Mouse (Mus musculus) liver, adult 2 months (tissue): ENCODE results near the gene Dpm1. TPM values are rescaled to one million over a fixed set of nuclear protein-coding genes. Genes with fewer than 3 reads are reported as not detected.
A peak's percentile ranks its signal among the peaks of the same experiment; 100 is the strongest.

Source experiments
- DNase-seq: peaks from one replicate; pipeline ENCODE4 v3.0.0-alpha.2; 2011; ENCODE audit warnings: low read depth, low spot score; ENCODE audit errors: extremely low read depth
- H3K27ac ChIP-seq: fragments of 200-500 bp; replicated peaks from 2 replicates; pipeline ENCODE4 v1.5.1; 2012; ENCODE audit warnings: low read depth, mild to moderate bottlenecking, control low read depth, inconsistent platforms, low read length; ENCODE audit not compliant: insufficient read depth
- H3K27me3 ChIP-seq: fragments of 200-500 bp; 2 replicates; pipeline ENCODE4 v1.6.1; 2012; ENCODE audit warnings: mild to moderate bottlenecking, moderate library complexity, low read length, inconsistent platforms; ENCODE audit not compliant: control insufficient read depth, insufficient read depth
- H3K36me3 ChIP-seq: fragments of 200-500 bp; 2 replicates; pipeline ENCODE4 v1.6.1; 2012; ENCODE audit warnings: low read length, inconsistent platforms; ENCODE audit not compliant: control insufficient read depth, insufficient read depth
- H3K4me1 ChIP-seq: fragments of 200-500 bp; 2 replicates; pipeline ENCODE4 v1.6.1; 2011; ENCODE audit warnings: low read length; ENCODE audit not compliant: control insufficient read depth, insufficient read depth
- H3K4me3 ChIP-seq: fragments of 200-500 bp; 2 replicates; pipeline ENCODE4 v1.5.1; 2011; ENCODE audit warnings: low read depth, mild to moderate bottlenecking, control low read depth, low read length, moderate library complexity; ENCODE audit not compliant: insufficient read depth
- H3K79me2 ChIP-seq: fragments of 200-500 bp; 2 replicates; pipeline ENCODE4 v1.6.1; 2012; ENCODE audit warnings: inconsistent platforms, mild to moderate bottlenecking, low read length, moderate library complexity; ENCODE audit not compliant: control insufficient read depth, insufficient read depth
- H3K9ac ChIP-seq: fragments of 200-500 bp; 2 replicates; pipeline ENCODE4 v1.6.1; 2012; ENCODE audit warnings: low read depth, mild to moderate bottlenecking, control low read depth, inconsistent platforms, low read length
- CTCF ChIP-seq: fragments of 200-500 bp; IDR thresholded peaks from 2 replicates; pipeline ENCODE4 v1.5.1; 2011; ENCODE audit warnings: low read depth, low read length, control low read depth
- POLR2A ChIP-seq: fragments of 200-500 bp; IDR thresholded peaks from 2 replicates; pipeline ENCODE4 v1.6.1; 2011; ENCODE audit warnings: low read length, control low read depth; ENCODE audit not compliant: insufficient read depth; ENCODE audit errors: extremely low read depth
- WGBS: fragments of 180-500 bp; shearing (Covaris S2); methylation state at CpG from one replicate; pipeline ENCODE4 v1.1.7; 2018; 5-methylcytosine and 5-hydroxymethylcytosine counted together
- polyA plus RNA-seq: library from polyadenylated mRNA; depleted of rRNA; stranded (reverse); fragments of >200 nt; gene quantifications from 2 replicates; pipeline ENCODE4 v1.2.3, GENCODE M21; 2012
- total RNA-seq: library from RNA; depleted of rRNA; stranded (reverse); fragments of >200 nt; gene quantifications from 2 replicates; pipeline ENCODE4 v1.2.3, GENCODE M21; 2014

Gene Dpm1
- total and polyA plus RNA-seq, 2 experiments, result 30.8 to 37.7 TPM

DNA sequence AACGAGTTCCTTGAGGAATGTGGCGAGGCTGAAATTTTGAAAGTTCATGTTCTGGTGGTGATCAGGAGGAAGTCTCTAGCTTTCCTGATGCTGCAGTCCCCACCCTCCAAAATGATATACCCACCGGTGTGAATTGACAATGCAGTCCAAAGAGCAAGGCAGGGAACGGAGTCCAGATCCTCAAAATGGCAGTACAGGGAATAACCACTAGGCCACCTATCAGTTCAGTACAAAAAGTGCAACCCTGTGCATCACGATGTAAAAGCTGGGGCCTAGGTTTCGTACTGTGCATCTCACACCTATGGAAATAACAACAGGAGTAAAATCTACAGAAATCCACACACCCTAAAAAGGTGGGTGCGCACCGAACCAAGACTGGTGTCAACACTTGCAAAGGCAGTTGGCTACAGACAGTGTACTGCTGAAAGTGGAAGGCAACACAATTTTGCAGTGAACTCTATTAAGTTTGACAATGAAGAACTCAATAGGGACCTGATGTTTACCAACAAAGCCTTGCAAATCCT lies 25.9 kb downstream of the Dpm1 start:
- DNase-seq, result no peak
- no peak overlapping the region for H3K27ac ChIP-seq
- no peak overlapping the region for H3K4me3 ChIP-seq
- WGBS, result 65% methylated on average over 8 of the region's 8 CpGs
- H3K27me3 ChIP-seq, result no peaks in the 10 kb centered on the region
- H3K9ac ChIP-seq, result no peak overlapping the region
- H3K79me2 ChIP-seq, result peaks cover 40% of the 10 kb centered on the region
- H3K36me3 ChIP-seq, result peaks cover 12% of the 10 kb centered on the region
- TF ChIP-seq CTCF (no peak), POLR2A (no peak)
- peaks cover 32% of the 10 kb centered on the region for H3K4me1 ChIP-seq

DNA sequence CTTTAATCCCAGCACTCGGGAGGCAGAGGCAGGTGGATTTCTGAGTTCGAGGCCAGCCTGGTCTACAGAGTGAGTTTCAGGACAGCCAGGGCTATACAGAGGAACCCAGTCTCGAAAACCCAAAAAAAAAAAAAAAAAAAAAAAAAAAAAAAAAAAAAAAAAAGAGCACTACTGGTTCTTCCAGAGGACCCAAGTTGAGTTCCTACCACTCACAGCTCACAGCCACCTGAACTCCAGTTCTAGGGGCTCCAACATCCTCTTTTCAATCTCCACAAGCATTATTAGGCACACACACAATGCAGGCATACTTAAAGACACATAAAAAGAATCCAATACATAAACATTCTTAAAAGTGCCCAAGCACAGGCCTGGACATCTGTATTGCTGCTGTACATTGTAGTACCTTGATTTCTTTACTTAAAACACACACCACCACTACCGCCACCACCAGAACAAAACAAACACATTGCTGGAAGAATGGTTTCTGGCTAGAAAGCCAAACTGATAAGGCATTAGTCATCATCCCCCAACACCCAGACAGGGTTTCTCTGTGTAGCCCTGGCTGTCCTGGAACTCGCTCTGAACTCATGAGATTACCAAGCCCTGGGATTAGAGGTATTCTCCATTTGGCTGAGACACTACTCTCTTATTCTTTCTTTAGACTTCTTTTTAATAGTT lies 30.2 kb downstream of the Dpm1 start:
- 46% methylated on average over 4 of the region's 5 CpGs for WGBS
- TF ChIP-seq POLR2A, result no peak
- no peak for TF ChIP-seq CTCF

DNA sequence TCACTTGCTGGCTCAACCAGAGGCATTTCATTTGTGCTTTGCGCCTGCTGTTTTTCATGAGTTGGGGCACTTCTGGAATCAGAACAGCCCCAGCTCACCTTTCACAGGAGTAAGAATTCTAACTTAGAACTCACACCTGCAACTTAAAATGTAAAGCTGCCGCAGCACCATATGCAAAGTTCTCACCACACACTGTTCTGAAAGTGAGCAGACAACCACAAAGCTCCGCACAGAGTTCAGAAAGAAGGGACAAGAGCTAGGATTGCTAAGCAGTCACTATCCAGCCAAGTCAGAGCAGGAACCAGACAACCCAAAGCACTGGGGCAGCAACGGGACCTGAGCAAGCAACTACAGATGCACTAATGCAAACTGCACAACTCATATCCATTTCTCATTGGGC lies 30.9 kb downstream of the Dpm1 start:
- H3K9ac ChIP-seq, result peak overlapping the region; percentile 24
- H3K4me3 ChIP-seq, result no peak overlapping the region; the same call in 1 of the 2 replicates
- no peak for TF ChIP-seq CTCF
- TF ChIP-seq POLR2A, result no peak
- H3K4me1 ChIP-seq, result peaks cover 37% of the 10 kb centered on the region
- WGBS, result 31% methylated on average over 4 of the region's 4 CpGs
- DNase-seq, result peak; percentile 43
- peaks cover 17% of the 10 kb centered on the region for H3K36me3 ChIP-seq
- H3K27me3 ChIP-seq, result no peaks in the 10 kb centered on the region
- peak overlapping the region; percentile 70 for H3K27ac ChIP-seq
- H3K79me2 ChIP-seq, result peaks cover 45% of the 10 kb centered on the region

More for the DNA sequence above, 30.2 kb downstream of the Dpm1 start:
- peak; percentile 68 for DNase-seq
- Histone ChIP-seq H3K4me1 (peaks cover 43% of the 10 kb centered on the region), H3K27ac (peak overlapping the region; percentile 70), H3K27me3 (no peaks in the 10 kb centered on the region), H3K79me2 (peaks cover 47% of the 10 kb centered on the region), H3K4me3 (no peak overlapping the region), H3K36me3 (peaks cover 18% of the 10 kb centered on the region), H3K9ac (peak overlapping the region; percentile 24; the same call in 1 of the 2 replicates)

DNA sequence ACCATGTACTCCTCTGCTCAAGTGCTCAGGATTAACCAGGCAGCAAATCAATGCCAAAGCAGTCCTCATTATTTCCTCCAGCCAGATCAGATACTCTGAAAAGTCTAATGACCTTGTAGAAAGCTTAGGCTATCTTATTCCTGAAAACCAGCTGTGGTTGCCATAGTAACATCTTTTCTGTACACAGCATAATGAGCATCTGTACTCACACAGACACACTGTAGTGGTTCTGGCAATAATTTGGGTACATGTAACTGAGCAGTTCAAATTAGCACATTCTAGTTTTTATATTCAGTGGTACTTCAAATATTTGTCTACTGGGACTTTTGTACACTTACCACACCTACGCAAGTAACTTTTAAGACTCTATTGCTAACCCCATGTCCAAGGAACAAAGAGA lies 32.0 kb downstream of the Dpm1 start:
- TF ChIP-seq CTCF, result no peak
- no peak for TF ChIP-seq POLR2A
- WGBS, result 33% methylated on average over 1 of the region's 1 CpGs
- Histone ChIP-seq H3K27ac (peak overlapping the region; percentile 47; the same call in 1 of the 2 replicates), H3K4me1 (peaks cover 37% of the 10 kb centered on the region), H3K36me3 (peaks cover 14% of the 10 kb centered on the region), H3K79me2 (peaks cover 50% of the 10 kb centered on the region), H3K9ac (no peak overlapping the region), H3K4me3 (no peak overlapping the region), H3K27me3 (no peaks in the 10 kb centered on the region)
- DNase-seq, result peak; percentile 62

DNA sequence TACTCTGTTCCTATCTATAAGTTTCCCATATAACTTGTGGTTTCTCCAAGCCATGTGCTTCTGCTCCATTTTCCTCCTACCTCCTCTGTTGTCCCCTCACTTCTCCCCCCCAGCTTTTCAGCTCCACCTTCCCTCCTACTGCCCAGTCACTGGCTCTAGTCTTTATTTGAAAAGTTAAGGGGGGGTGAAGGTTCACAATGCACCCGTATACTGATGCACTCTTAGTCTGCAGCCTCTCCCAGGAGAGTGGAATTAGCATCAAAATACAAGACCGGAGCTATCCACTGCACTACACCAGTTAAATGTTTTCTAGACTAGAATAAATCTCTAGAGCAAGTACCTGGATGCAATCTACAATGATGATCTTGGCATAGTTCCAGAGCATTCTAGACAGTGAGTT lies 34.7 kb downstream of the Dpm1 start:
- 40% methylated on average over 2 of the region's 2 CpGs for WGBS
- no peak for DNase-seq
- Histone ChIP-seq H3K4me1 (peaks cover 32% of the 10 kb centered on the region), H3K9ac (no peak overlapping the region), H3K36me3 (peaks cover 13% of the 10 kb centered on the region), H3K27me3 (no peaks in the 10 kb centered on the region), H3K27ac (no peak overlapping the region), H3K4me3 (no peak overlapping the region), H3K79me2 (peaks cover 64% of the 10 kb centered on the region)
- no peak for TF ChIP-seq POLR2A
- TF ChIP-seq CTCF, result no peak

DNA sequence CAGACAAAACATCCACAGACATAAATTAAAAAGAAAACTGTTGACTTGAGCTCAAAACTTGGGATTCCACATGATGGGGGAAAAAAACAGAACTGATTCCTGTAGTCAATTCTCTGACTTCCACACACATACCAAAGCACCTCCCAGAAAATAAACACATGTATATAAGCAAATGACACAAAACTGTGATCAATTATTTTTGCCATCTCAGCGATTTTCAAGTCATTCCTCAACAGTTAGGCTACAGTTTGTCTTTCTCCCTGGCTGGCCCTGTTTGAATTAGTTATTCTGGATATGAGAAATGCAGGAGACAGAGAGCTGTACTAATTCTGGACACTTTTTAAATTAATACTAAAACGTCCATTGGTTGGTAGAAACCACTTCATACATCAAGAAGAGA lies 36.7 kb downstream of the Dpm1 start:
- 48% methylated on average over 2 of the region's 2 CpGs for WGBS
- Histone ChIP-seq H3K4me3 (no peak overlapping the region), H3K4me1 (peaks cover 18% of the 10 kb centered on the region)

More for the DNA sequence above, 36.7 kb downstream of the Dpm1 start:
- H3K9ac ChIP-seq, result no peak overlapping the region
- TF ChIP-seq POLR2A, result no peak
- no peak for TF ChIP-seq CTCF
- H3K27me3 ChIP-seq, result no peaks in the 10 kb centered on the region
- H3K79me2 ChIP-seq, result peaks cover 64% of the 10 kb centered on the region; the same call in 1 of the 2 replicates
- peaks cover 13% of the 10 kb centered on the region for H3K36me3 ChIP-seq
- no peak for DNase-seq
- no peak overlapping the region for H3K27ac ChIP-seq
